Mouse (Mus musculus): ENCODE data around the gene Cd300lf. TPM values are rescaled to one million over a fixed set of nuclear protein-coding genes. Genes with fewer than 3 reads are reported as not detected.
A peak's percentile ranks its signal among the peaks of the same experiment; 100 is the strongest.

Gene Cd300lf
- polyA plus RNA-seq, 1 experiment from 2014 or later, result 1.0 TPM

DNA sequence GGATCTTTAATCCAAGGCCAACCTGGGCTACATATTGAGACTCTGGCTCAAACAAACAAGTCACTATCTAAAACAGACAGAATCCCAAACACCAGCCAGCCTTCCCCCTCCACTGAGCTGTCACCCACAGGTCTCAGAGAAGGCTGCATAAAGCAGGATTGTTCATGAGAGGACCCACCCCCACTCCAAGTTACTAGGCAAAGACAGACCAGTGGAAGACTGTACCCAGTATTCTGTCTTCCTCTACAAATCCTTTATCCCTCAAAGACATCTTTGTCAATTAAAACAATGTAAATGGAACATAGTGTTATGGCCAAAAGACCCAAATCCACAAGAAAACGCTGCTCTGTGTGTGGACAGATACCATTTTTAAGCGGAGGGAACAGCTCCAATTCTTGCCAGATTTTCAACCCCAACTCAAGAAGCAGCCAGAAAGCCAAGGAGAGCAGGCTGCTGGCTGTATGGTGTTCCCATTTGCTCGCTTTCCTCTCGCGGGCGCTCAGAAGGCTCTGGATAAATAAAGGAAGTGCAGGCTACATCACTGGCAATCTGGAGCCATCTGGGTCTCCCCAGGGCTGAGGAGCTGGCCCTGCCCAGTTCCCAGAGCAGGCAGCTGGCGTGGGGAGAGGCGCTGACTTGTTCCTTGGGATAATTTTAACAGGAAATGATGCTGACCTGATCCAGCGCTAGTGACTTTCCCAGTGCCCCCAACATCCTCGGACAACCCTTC, 35.4 kb downstream of the Cd300lf start:
- Histone ChIP-seq H3K9ac (ENCODE audit: low read length) (no peak overlapping the region), H3K27me3 (replicated peaks; ENCODE audit: control insufficient read depth, insufficient read depth, low read length) (no peaks in the 10 kb centered on the region), H3K4me3 (ENCODE audit: low read depth, low read length) (no peak overlapping the region), H3K36me3 (ENCODE audit: control insufficient read depth, insufficient read depth, low read length) (no peaks in the 10 kb centered on the region), H3K9me3 (ENCODE audit: control insufficient read depth, low read length) (0 out of 2 replicates have a peak, but pooled peaks cover 1% of the 10 kb centered on the region), H3K27ac (ENCODE audit: low read depth) (peak overlapping the region; percentile 2; the same call in 1 of the 2 replicates), H3K4me2 (ENCODE audit: low read length) (no peak overlapping the region), H3K4me1 (replicated peaks; ENCODE audit: control insufficient read depth, insufficient read depth, low read length) (no peaks in the 10 kb centered on the region; the same call in 1 of the 2 replicates)
- WGBS, result 37% methylated on average over 10 of the region's 10 CpGs
- DNase-seq (ENCODE audit: low spot score), result no peak
- peak; percentile 51; the same call in 1 of the 2 replicates for ATAC-seq (replicated peaks; ENCODE audit: low FRiP score, low TSS enrichment, low read depth)

- H3K4me1 ChIP-seq (replicated peaks; ENCODE audit: control insufficient read depth, insufficient read depth, low read length), result 0 out of 2 replicates have a peak, but pooled peaks cover 4% of the 10 kb centered on the region
- no peak overlapping the region for H3K27ac ChIP-seq (ENCODE audit: low read depth)
- H3K27me3 ChIP-seq (replicated peaks; ENCODE audit: control insufficient read depth, insufficient read depth, low read length), result peaks cover 20% of the 10 kb centered on the region
- H3K36me3 ChIP-seq (ENCODE audit: control insufficient read depth, insufficient read depth, low read length), result no peaks in the 10 kb centered on the region
- ATAC-seq (replicated peaks; ENCODE audit: low FRiP score, low TSS enrichment, low read depth), result no peak
- WGBS, result 17% methylated on average over 4 of the region's 4 CpGs
- DNase-seq (ENCODE audit: low spot score), result no peak
- H3K9me3 ChIP-seq (ENCODE audit: control insufficient read depth, low read length), result 0 out of 2 replicates have a peak, but pooled peaks cover 3% of the 10 kb centered on the region
- no peak overlapping the region; the same call in 1 of the 2 replicates for H3K4me3 ChIP-seq (ENCODE audit: low read depth, low read length)
- H3K9ac ChIP-seq (ENCODE audit: low read length), result no peak overlapping the region
- H3K4me2 ChIP-seq (ENCODE audit: low read length), result peak overlapping the region; percentile 32
Observed at GRCm38 (mm10) chr11:115092140-115092539, 41.7 kb downstream of the Cd300lf start.

GRCm38 (mm10) chr11:115091362-115091901, 42.4 kb downstream of the Cd300lf start, which contains the start of gene Rab37:
Rab37 (plus strand) TSS chr11:115091431.
- Histone ChIP-seq H3K27ac (ENCODE audit: low read depth) (no peak within 1 kb of the TSS), H3K27me3 (replicated peaks; ENCODE audit: control insufficient read depth, insufficient read depth, low read length) (peaks cover 20% of the 10 kb centered on the region), H3K36me3 (ENCODE audit: control insufficient read depth, insufficient read depth, low read length) (no peaks in the 10 kb centered on the region), H3K4me1 (replicated peaks; ENCODE audit: control insufficient read depth, insufficient read depth, low read length) (0 out of 2 replicates have a peak, but pooled peaks cover 4% of the 10 kb centered on the region), H3K4me3 (ENCODE audit: low read depth, low read length) (no peak within 1 kb of the TSS; the same call in 1 of the 2 replicates), H3K4me2 (ENCODE audit: low read length) (peak within 1 kb of the TSS; percentile 32), H3K9me3 (ENCODE audit: control insufficient read depth, low read length) (0 out of 2 replicates have a peak, but pooled peaks cover 3% of the 10 kb centered on the region), H3K9ac (ENCODE audit: low read length) (no peak within 1 kb of the TSS)
- 2% methylated on average over 36 of the region's 36 CpGs for WGBS
- DNase-seq (ENCODE audit: low spot score), result peak; percentile 82
- ATAC-seq (replicated peaks; ENCODE audit: low FRiP score, low TSS enrichment, low read depth), result no peak

DNA sequence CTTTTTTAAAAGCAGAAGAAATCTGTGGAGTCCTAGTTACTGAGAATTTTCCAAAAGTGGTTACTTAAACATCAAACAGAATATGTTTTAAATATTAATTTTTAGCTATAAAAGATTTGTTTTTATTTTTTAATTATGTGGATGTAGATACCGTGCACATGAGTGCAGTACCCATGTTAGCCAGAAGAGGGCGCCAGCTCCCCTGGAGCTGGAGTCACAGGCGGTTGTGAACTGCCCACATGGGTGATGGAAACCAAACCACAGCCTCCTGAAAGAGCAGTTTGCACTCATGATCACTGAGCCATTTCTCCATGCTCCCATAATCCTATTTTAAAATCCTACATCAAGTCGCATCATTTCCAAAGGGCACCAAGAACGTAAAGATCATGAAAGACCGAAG, 43.9 kb downstream of the Cd300lf start:
- H3K4me2 ChIP-seq (ENCODE audit: low read length), result no peak overlapping the region
- ATAC-seq (replicated peaks; ENCODE audit: low FRiP score, low TSS enrichment, low read depth) (no peak), DNase-seq (ENCODE audit: low spot score) (no peak)
- H3K4me3 ChIP-seq (ENCODE audit: low read depth, low read length), result no peak overlapping the region
- H3K9me3 ChIP-seq (ENCODE audit: control insufficient read depth, low read length), result 0 out of 2 replicates have a peak, but pooled peaks cover 3% of the 10 kb centered on the region
- H3K4me1 ChIP-seq (replicated peaks; ENCODE audit: control insufficient read depth, insufficient read depth, low read length), result 0 out of 2 replicates have a peak, but pooled peaks cover 4% of the 10 kb centered on the region
- no peak overlapping the region for H3K27ac ChIP-seq (ENCODE audit: low read depth)
- H3K27me3 ChIP-seq (replicated peaks; ENCODE audit: control insufficient read depth, insufficient read depth, low read length), result peaks cover 24% of the 10 kb centered on the region
- H3K9ac ChIP-seq (ENCODE audit: low read length), result no peak overlapping the region
- no peaks in the 10 kb centered on the region for H3K36me3 ChIP-seq (ENCODE audit: control insufficient read depth, insufficient read depth, low read length)
- WGBS, result 67% methylated on average over 6 of the region's 6 CpGs

DNA sequence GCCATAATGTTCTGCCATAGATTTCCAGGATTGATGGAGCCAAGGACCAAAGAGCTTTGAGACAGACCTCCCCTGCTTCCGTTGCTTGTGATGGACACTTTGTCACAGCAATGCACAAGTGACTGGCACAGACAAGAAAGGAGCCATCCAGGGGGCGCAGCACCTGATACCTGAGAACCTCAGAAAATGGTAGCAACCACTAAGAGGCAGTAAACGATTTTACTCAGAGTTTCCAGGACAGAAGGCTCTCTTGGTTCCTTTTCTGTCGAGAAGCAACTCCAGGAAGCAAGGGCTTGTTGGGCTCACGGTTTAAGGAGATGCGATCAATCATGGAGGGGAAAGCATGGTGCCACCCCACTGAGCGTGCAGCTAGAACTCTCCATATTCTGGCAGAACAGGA, 47.6 kb downstream of the Cd300lf start:
- ATAC-seq (replicated peaks; ENCODE audit: low FRiP score, low TSS enrichment, low read depth), result no peak
- no peaks in the 10 kb centered on the region for H3K36me3 ChIP-seq (ENCODE audit: control insufficient read depth, insufficient read depth, low read length)
- no peak overlapping the region for H3K4me2 ChIP-seq (ENCODE audit: low read length)

GRCm38 (mm10) chr11:115085064-115085463, 48.7 kb downstream of the Cd300lf start:
- no peak for ATAC-seq (replicated peaks; ENCODE audit: low FRiP score, low TSS enrichment, low read depth)
- no peaks in the 10 kb centered on the region for H3K4me1 ChIP-seq (replicated peaks; ENCODE audit: control insufficient read depth, insufficient read depth, low read length)
- no peak overlapping the region for H3K9ac ChIP-seq (ENCODE audit: low read length)
- no peak for DNase-seq (ENCODE audit: low spot score)
- H3K27ac ChIP-seq (ENCODE audit: low read depth), result no peak overlapping the region
- no peak overlapping the region for H3K4me2 ChIP-seq (ENCODE audit: low read length)
- H3K4me3 ChIP-seq (ENCODE audit: low read depth, low read length), result no peak overlapping the region
- H3K9me3 ChIP-seq (ENCODE audit: control insufficient read depth, low read length), result no peaks in the 10 kb centered on the region
- H3K36me3 ChIP-seq (ENCODE audit: control insufficient read depth, insufficient read depth, low read length), result no peaks in the 10 kb centered on the region
- 70% methylated on average over 8 of the region's 8 CpGs for WGBS
- 0 out of 2 replicates have a peak, but pooled peaks cover 13% of the 10 kb centered on the region for H3K27me3 ChIP-seq (replicated peaks; ENCODE audit: control insufficient read depth, insufficient read depth, low read length)

More for the DNA sequence above, 47.6 kb downstream of the Cd300lf start:
- Histone ChIP-seq H3K9ac (ENCODE audit: low read length) (no peak overlapping the region), H3K4me1 (replicated peaks; ENCODE audit: control insufficient read depth, insufficient read depth, low read length) (no peaks in the 10 kb centered on the region), H3K9me3 (ENCODE audit: control insufficient read depth, low read length) (no peaks in the 10 kb centered on the region), H3K27me3 (replicated peaks; ENCODE audit: control insufficient read depth, insufficient read depth, low read length) (peaks cover 23% of the 10 kb centered on the region; the same call in 1 of the 2 replicates), H3K27ac (ENCODE audit: low read depth) (no peak overlapping the region), H3K4me3 (ENCODE audit: low read depth, low read length) (no peak overlapping the region)
- no peak for DNase-seq (ENCODE audit: low spot score)
- WGBS, result 58% methylated on average over 7 of the region's 7 CpGs

- Histone ChIP-seq H3K27me3 (replicated peaks; ENCODE audit: control insufficient read depth, insufficient read depth, low read length) (0 out of 2 replicates have a peak, but pooled peaks cover 13% of the 10 kb centered on the region), H3K9me3 (ENCODE audit: control insufficient read depth, low read length) (no peaks in the 10 kb centered on the region), H3K36me3 (ENCODE audit: control insufficient read depth, insufficient read depth, low read length) (no peaks in the 10 kb centered on the region), H3K4me2 (ENCODE audit: low read length) (no peak overlapping the region), H3K4me3 (ENCODE audit: low read depth, low read length) (no peak overlapping the region), H3K27ac (ENCODE audit: low read depth) (no peak overlapping the region), H3K4me1 (replicated peaks; ENCODE audit: control insufficient read depth, insufficient read depth, low read length) (no peaks in the 10 kb centered on the region), H3K9ac (ENCODE audit: low read length) (no peak overlapping the region)
- ATAC-seq (replicated peaks; ENCODE audit: low FRiP score, low TSS enrichment, low read depth) (no peak), DNase-seq (ENCODE audit: low spot score) (no peak)
- 51% methylated on average over 12 of the region's 12 CpGs for WGBS
Observed at GRCm38 (mm10) chr11:115084595-115084994, 49.2 kb downstream of the Cd300lf start.

GRCm38 (mm10) chr11:115083376-115084139, 50.2 kb downstream of the Cd300lf start:
- Histone ChIP-seq H3K27me3 (replicated peaks; ENCODE audit: control insufficient read depth, insufficient read depth, low read length) (0 out of 2 replicates have a peak, but pooled peaks cover 13% of the 10 kb centered on the region), H3K9ac (ENCODE audit: low read length) (no peak overlapping the region), H3K4me3 (ENCODE audit: low read depth, low read length) (no peak overlapping the region), H3K27ac (ENCODE audit: low read depth) (no peak overlapping the region), H3K9me3 (ENCODE audit: control insufficient read depth, low read length) (no peaks in the 10 kb centered on the region), H3K4me1 (replicated peaks; ENCODE audit: control insufficient read depth, insufficient read depth, low read length) (no peaks in the 10 kb centered on the region), H3K36me3 (ENCODE audit: control insufficient read depth, insufficient read depth, low read length) (no peaks in the 10 kb centered on the region), H3K4me2 (ENCODE audit: low read length) (no peak overlapping the region)
- 39% methylated on average over 18 of the region's 18 CpGs for WGBS
- no peak; the same call in 1 of the 2 replicates for ATAC-seq (replicated peaks; ENCODE audit: low FRiP score, low TSS enrichment, low read depth)
- DNase-seq (ENCODE audit: low spot score), result peak; percentile 92
